Mouse (Mus musculus) embryo, embryonic 9.5 days (tissue): ENCODE measurements around the gene Dusp13.

Experiments used
- DNase-seq: peaks from one replicate; pipeline ENCODE4 v3.0.0-alpha.2; 2017; ENCODE audit errors: extremely low spot score

The Dusp13 gene

DNA sequence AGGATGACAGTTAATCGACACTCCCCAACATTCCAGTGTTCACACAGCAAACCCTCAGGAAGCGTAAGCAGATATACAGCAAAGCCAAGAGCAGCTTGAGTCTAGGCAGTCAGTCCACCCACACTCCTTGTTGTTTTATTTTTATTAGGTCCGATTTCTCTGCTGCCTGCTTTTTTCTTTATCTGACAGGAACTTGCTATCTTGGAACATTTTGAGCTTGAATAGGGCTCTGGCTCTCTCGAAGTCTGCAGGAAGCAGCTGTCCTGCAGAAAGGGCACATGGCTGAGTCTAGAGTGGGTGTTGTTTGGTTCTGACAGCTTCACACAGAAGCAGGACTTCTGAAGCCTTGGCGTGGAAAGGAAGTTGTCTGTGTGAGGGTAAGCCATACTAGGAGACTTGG is 47.7 kb downstream of the Dusp13 start:
- no peak for DNase-seq

GRCm38 (mm10) chr14:21702691-21703090 is 48.3 kb downstream of the Dusp13 start:
- DNase-seq: no peak

DNA sequence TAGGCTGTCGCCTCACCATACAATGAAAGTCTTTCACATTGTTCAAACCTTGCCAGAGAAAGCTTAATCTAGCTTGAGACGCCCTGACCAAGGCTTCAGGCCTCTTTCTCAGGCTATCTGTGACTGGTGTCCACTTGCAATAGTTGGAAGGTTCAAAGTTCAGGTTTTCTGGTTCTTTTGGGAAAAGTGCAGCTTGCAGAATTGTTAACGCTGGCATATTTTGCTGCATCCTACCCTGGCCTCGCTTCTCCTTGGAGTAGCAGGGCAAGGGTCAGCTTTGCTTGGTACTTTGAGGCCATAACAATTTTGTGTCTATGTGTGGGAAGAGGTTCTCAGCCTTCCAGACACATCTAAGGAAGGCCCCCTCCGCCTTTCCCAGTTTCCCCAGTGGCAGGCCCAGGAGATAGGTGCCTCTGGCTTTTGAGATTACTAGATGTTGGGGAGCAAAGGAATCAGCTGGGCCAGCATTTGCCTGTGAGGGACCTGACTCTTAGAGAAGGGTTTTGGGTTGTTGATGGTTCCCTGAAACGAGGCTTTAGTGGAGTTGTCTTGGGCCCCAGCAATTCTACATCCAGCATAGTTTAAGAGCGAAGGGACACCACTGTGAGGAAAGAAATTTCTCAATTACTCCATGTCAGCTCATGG is 54.7 kb downstream of the Dusp13 start:
- no peak for DNase-seq

DNA sequence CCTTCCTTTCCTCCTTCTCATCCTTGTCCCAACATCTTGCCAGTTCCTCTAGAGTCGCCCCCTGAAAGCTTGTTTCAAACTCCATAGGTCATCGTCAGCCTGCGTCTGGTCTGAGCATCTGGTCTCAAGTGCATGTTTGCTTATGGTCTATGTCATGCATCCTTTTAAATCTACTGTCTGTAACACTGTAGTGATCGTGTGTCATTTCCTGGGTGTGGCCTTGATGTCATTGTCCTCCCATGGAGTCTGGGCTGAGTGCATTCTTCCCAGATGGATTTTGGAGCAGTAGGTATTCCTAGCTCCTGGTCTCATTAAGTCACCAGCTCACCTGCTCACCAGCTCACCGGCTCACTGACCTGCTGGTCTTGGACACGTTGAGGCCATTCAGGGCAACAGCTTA is 56.0 kb downstream of the Dusp13 start:
- DNase-seq: no peak

DNA sequence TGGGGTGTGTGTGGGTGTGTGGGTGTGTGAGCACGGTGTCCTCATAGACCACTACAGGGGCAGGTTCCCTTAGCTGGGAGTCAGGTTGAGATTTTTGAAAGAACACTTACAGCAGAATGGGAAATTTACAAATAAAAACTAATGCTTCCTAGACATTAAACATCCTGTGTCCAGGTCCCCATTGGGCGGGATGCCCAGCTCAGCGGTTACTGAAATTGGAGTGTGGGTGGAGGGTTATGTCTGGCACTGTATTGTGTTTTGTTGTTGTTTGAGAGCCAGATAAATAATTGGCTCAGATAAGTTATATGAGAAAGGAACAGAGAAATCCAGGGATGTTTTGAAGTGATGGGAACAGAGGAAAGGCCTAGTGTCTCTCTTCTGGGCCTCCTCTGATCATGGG is 59.9 kb downstream of the Dusp13 start:
- no peak for DNase-seq

- DNase-seq: peak; percentile 87
Observed at GRCm38 (mm10) chr14:21686376-21687279, 64.4 kb downstream of the Dusp13 start.

GRCm38 (mm10) chr14:21685411-21686146 is 65.4 kb downstream of the Dusp13 start:
- DNase-seq: no peak

GRCm38 (mm10) chr14:21683834-21684233 is 67.1 kb downstream of the Dusp13 start:
- DNase-seq: no peak
